Mouse (Mus musculus): ENCODE measurements at regions not wholly inside any gene's neighbourhood (a gene's known extent, or its start where the extent isn't known, plus 50 kb on each side); places are given as distances from the start of the nearest gene placed in this dataset.

GRCm38 (mm10) chr11:17461701-17462100 is 204.3 kb downstream of the C1d start:
- no peak for DNase-seq (ENCODE audit: low spot score in 2 of 2)

- DNase-seq (ENCODE audit: low spot score in 2 of 2): no peak
Measured at GRCm38 (mm10) chr11:17464875-17465274, 207.5 kb downstream of the C1d start.

GRCm38 (mm10) chr11:17468431-17469165 is 211.2 kb downstream of the C1d start:
- no peak for DNase-seq (ENCODE audit: low spot score in 2 of 2)

- no peak for DNase-seq (ENCODE audit: low spot score in 2 of 2)
Measured at GRCm38 (mm10) chr11:17481436-17481996, 224.1 kb downstream of the C1d start.

- DNase-seq (ENCODE audit: low spot score in 2 of 2): no peak
Measured at GRCm38 (mm10) chr11:17483849-17484441, 226.6 kb downstream of the C1d start.

- DNase-seq (ENCODE audit: low spot score in 2 of 2): no peak
Measured at GRCm38 (mm10) chr11:17501120-17502043, 244.0 kb downstream of the C1d start.

GRCm38 (mm10) chr11:17502052-17502451 is 244.7 kb downstream of the C1d start:
- DNase-seq (ENCODE audit: low spot score in 2 of 2): no peak

GRCm38 (mm10) chr11:17522220-17522919 is 265.0 kb downstream of the C1d start:
- DNase-seq (ENCODE audit: low spot score in 2 of 2): no peak

- no peak for DNase-seq (ENCODE audit: low spot score in 2 of 2)
Measured at GRCm38 (mm10) chr11:17523329-17523728, 265.9 kb downstream of the C1d start.

- DNase-seq (ENCODE audit: low spot score in 2 of 2): no peak
Measured at GRCm38 (mm10) chr11:17524985-17525775, 267.8 kb downstream of the C1d start.

- no peak for DNase-seq (ENCODE audit: low spot score in 2 of 2)
Measured at GRCm38 (mm10) chr11:17526476-17526875, 269.1 kb downstream of the C1d start.

GRCm38 (mm10) chr11:17528609-17529008 is 271.2 kb downstream of the C1d start:
- no peak for DNase-seq (ENCODE audit: low spot score in 2 of 2)

GRCm38 (mm10) chr11:17533706-17534105 is 276.3 kb downstream of the C1d start:
- DNase-seq (ENCODE audit: low spot score in 2 of 2): no peak

GRCm38 (mm10) chr11:17546286-17546685 is 288.9 kb downstream of the C1d start:
- no peak for DNase-seq (ENCODE audit: low spot score in 2 of 2)

GRCm38 (mm10) chr11:17549148-17549547 is 291.8 kb downstream of the C1d start:
- no peak for DNase-seq (ENCODE audit: low spot score in 2 of 2)

GRCm38 (mm10) chr11:17555276-17555675 is 297.9 kb downstream of the C1d start:
- DNase-seq (ENCODE audit: low spot score in 2 of 2): no peak

GRCm38 (mm10) chr11:17591780-17592487 is 334.6 kb downstream of the C1d start:
- DNase-seq (ENCODE audit: low spot score in 2 of 2): no peak

- DNase-seq (ENCODE audit: low spot score in 2 of 2): no peak
Measured at GRCm38 (mm10) chr11:17603726-17604493, 346.5 kb downstream of the C1d start.
